Mouse (Mus musculus): ENCODE data around the gene C2.

Gene C2

GRCm38 (mm10) chr17:34898160-34898586 lies at the start of gene C2, which contains the start of gene Ehmt2:
C2 (minus strand) TSS chr17:34898265.
Ehmt2 (plus strand) TSS chr17:34898469.
- DNase-seq (ENCODE audit: low read depth): no peak

- no peak for DNase-seq (ENCODE audit: low read depth)
These were observed 49.5 kb upstream of the C2 start for GRCm38 (mm10) chr17:34947606-34948005.

- DNase-seq (ENCODE audit: low read depth): no peak
These were observed 48.5 kb upstream of the C2 start for GRCm38 (mm10) chr17:34946486-34947140.

GRCm38 (mm10) chr17:34944362-34944761 lies 46.3 kb upstream of the C2 start:
- DNase-seq (ENCODE audit: low read depth): no peak

- no peak for DNase-seq (ENCODE audit: low read depth)
These were observed 45.2 kb upstream of the C2 start for GRCm38 (mm10) chr17:34943128-34943815.

GRCm38 (mm10) chr17:34941344-34942041 lies 43.4 kb upstream of the C2 start:
- no peak for DNase-seq (ENCODE audit: low read depth)

GRCm38 (mm10) chr17:34937960-34938505 lies 40.0 kb upstream of the C2 start:
- DNase-seq (ENCODE audit: low read depth): no peak

- DNase-seq (ENCODE audit: low read depth): no peak
These were observed 36.8 kb upstream of the C2 start for GRCm38 (mm10) chr17:34934830-34935229.

- no peak for DNase-seq (ENCODE audit: low read depth)
These were observed 36.0 kb upstream of the C2 start for GRCm38 (mm10) chr17:34934031-34934430.

GRCm38 (mm10) chr17:34932287-34932686 lies 34.2 kb upstream of the C2 start:
- DNase-seq (ENCODE audit: low read depth): no peak

GRCm38 (mm10) chr17:34931735-34932098 lies 33.7 kb upstream of the C2 start:
- no peak for DNase-seq (ENCODE audit: low read depth)

- DNase-seq (ENCODE audit: low read depth): peak; percentile 97
These were observed 33.1 kb upstream of the C2 start, which contains the start of gene Neu1 for GRCm38 (mm10) chr17:34931061-34931734. Neu1 (plus strand) TSS chr17:34931253.

- no peak for DNase-seq (ENCODE audit: low read depth)
These were observed 30.8 kb upstream of the C2 start for GRCm38 (mm10) chr17:34928841-34929240.

- DNase-seq (ENCODE audit: low read depth): no peak
These were observed 29.4 kb upstream of the C2 start for GRCm38 (mm10) chr17:34927306-34928019.

- no peak for DNase-seq (ENCODE audit: low read depth)
These were observed 26.2 kb upstream of the C2 start for GRCm38 (mm10) chr17:34924258-34924657.

- DNase-seq (ENCODE audit: low read depth): no peak
These were observed 24.9 kb upstream of the C2 start for GRCm38 (mm10) chr17:34922939-34923338.

- DNase-seq (ENCODE audit: low read depth): no peak
These were observed 19.1 kb upstream of the C2 start for GRCm38 (mm10) chr17:34917188-34917587.

GRCm38 (mm10) chr17:34916316-34916715 lies 18.3 kb upstream of the C2 start:
- DNase-seq (ENCODE audit: low read depth): no peak

GRCm38 (mm10) chr17:34915410-34915831 lies 17.4 kb upstream of the C2 start:
- no peak for DNase-seq (ENCODE audit: low read depth)

- no peak for DNase-seq (ENCODE audit: low read depth)
These were observed 16.0 kb upstream of the C2 start, which contains the start of gene Slc44a4 for GRCm38 (mm10) chr17:34913930-34914665. Slc44a4 (plus strand) TSS chr17:34914466.

GRCm38 (mm10) chr17:34911945-34912351 lies 13.9 kb upstream of the C2 start:
- no peak for DNase-seq (ENCODE audit: low read depth)

Measured in fibroblast of lung, adult 2 months (primary cell).